Mouse (Mus musculus): ENCODE measurements around the gene Hdac7. TPM values are rescaled to one million over a fixed set of nuclear protein-coding genes. Genes with fewer than 3 reads are reported as not detected.

Hdac7 gene
- polyA plus RNA-seq (2016; fragmentation: Nextera tagmentation; extraction: Ambion mirVana): 24.8 and 29.9 TPM in 2 replicates

- no peaks in the 10 kb centered on the region for H3K4me1 ChIP-seq
- no peak within 1 kb of the TSS for H3K4me2 ChIP-seq (replicated peaks)
- H3K27ac ChIP-seq (replicated peaks): no peak within 1 kb of the TSS
- WGBS: 74% methylated on average over 19 of the region's 19 CpGs
- no peaks in the 10 kb centered on the region for H3K9me3 ChIP-seq
- no peak within 1 kb of the TSS for H3K9ac ChIP-seq (replicated peaks)
- peaks cover 3% of the 10 kb centered on the region; the same call in 1 of the 2 replicates for H3K27me3 ChIP-seq
- no peak for ATAC-seq (ENCODE audit: low FRiP score, low read depth)
- no peaks in the 10 kb centered on the region for H3K36me3 ChIP-seq
- H3K4me3 ChIP-seq: no peak within 1 kb of the TSS
Observed at GRCm38 (mm10) chr15:97844037-97845034, at the start of gene Hdac7. Gene Hdac7 (minus strand): TSS chr15:97844502.

GRCm38 (mm10) chr15:97892506-97892905 is 48.2 kb upstream of the Hdac7 start:
- 72% methylated on average over 8 of the region's 8 CpGs for WGBS
- Histone ChIP-seq H3K9ac (replicated peaks) (no peak overlapping the region), H3K4me1 (no peaks in the 10 kb centered on the region), H3K27me3 (no peaks in the 10 kb centered on the region), H3K27ac (replicated peaks) (no peak overlapping the region), H3K4me3 (no peak overlapping the region), H3K4me2 (replicated peaks) (no peak overlapping the region), H3K36me3 (no peaks in the 10 kb centered on the region), H3K9me3 (no peaks in the 10 kb centered on the region)
- ATAC-seq (ENCODE audit: low FRiP score, low read depth): no peak

GRCm38 (mm10) chr15:97890450-97890849 is 46.1 kb upstream of the Hdac7 start:
- Histone ChIP-seq H3K27ac (replicated peaks) (no peak overlapping the region), H3K9ac (replicated peaks) (no peak overlapping the region), H3K9me3 (no peaks in the 10 kb centered on the region), H3K36me3 (no peaks in the 10 kb centered on the region), H3K27me3 (no peaks in the 10 kb centered on the region), H3K4me1 (no peaks in the 10 kb centered on the region), H3K4me2 (replicated peaks) (no peak overlapping the region), H3K4me3 (no peak overlapping the region)
- 82% methylated on average over 10 of the region's 10 CpGs for WGBS
- ATAC-seq (ENCODE audit: low FRiP score, low read depth): no peak

- no peak for ATAC-seq (ENCODE audit: low FRiP score, low read depth)
- no peaks in the 10 kb centered on the region for H3K9me3 ChIP-seq
- H3K36me3 ChIP-seq: no peaks in the 10 kb centered on the region
- H3K4me3 ChIP-seq: no peak overlapping the region
- no peaks in the 10 kb centered on the region for H3K27me3 ChIP-seq
- no peaks in the 10 kb centered on the region for H3K4me1 ChIP-seq
- H3K4me2 ChIP-seq (replicated peaks): no peak overlapping the region
- H3K27ac ChIP-seq (replicated peaks): no peak overlapping the region
- no peak overlapping the region for H3K9ac ChIP-seq (replicated peaks)
- WGBS: 54% methylated on average over 11 of the region's 11 CpGs
Observed at GRCm38 (mm10) chr15:97890017-97890416, 45.7 kb upstream of the Hdac7 start.

- ATAC-seq (ENCODE audit: low FRiP score, low read depth): no peak
- Histone ChIP-seq H3K27ac (replicated peaks) (no peak overlapping the region), H3K36me3 (no peaks in the 10 kb centered on the region), H3K4me3 (no peak overlapping the region), H3K9ac (replicated peaks) (no peak overlapping the region), H3K27me3 (no peaks in the 10 kb centered on the region), H3K4me1 (no peaks in the 10 kb centered on the region), H3K4me2 (replicated peaks) (no peak overlapping the region), H3K9me3 (no peaks in the 10 kb centered on the region)
- WGBS: 85% methylated on average over 10 of the region's 10 CpGs
Observed at GRCm38 (mm10) chr15:97887541-97888016, 43.3 kb upstream of the Hdac7 start.

GRCm38 (mm10) chr15:97881423-97881822 is 37.1 kb upstream of the Hdac7 start:
- 91% methylated on average over 8 of the region's 8 CpGs for WGBS
- Histone ChIP-seq H3K4me1 (no peaks in the 10 kb centered on the region), H3K4me2 (replicated peaks) (no peak overlapping the region)

GRCm38 (mm10) chr15:97880441-97880840 is 36.1 kb upstream of the Hdac7 start:
- H3K27me3 ChIP-seq: no peaks in the 10 kb centered on the region; the same call in 1 of the 2 replicates

More at GRCm38 (mm10) chr15:97881423-97881822, 37.1 kb upstream of the Hdac7 start:
- H3K27me3 ChIP-seq: no peaks in the 10 kb centered on the region
- no peaks in the 10 kb centered on the region for H3K36me3 ChIP-seq
- H3K4me3 ChIP-seq: no peak overlapping the region
- no peak overlapping the region for H3K9ac ChIP-seq (replicated peaks)
- no peak for ATAC-seq (ENCODE audit: low FRiP score, low read depth)
- H3K27ac ChIP-seq (replicated peaks): no peak overlapping the region
- no peaks in the 10 kb centered on the region for H3K9me3 ChIP-seq

GRCm38 (mm10) chr15:97878696-97879328 is 34.5 kb upstream of the Hdac7 start:
- Histone ChIP-seq H3K9me3 (no peaks in the 10 kb centered on the region), H3K4me2 (replicated peaks) (no peak overlapping the region), H3K27ac (replicated peaks) (no peak overlapping the region), H3K4me1 (no peaks in the 10 kb centered on the region), H3K4me3 (no peak overlapping the region), H3K9ac (replicated peaks) (no peak overlapping the region), H3K27me3 (no peaks in the 10 kb centered on the region; the same call in 1 of the 2 replicates), H3K36me3 (no peaks in the 10 kb centered on the region)
- no peak for ATAC-seq (ENCODE audit: low FRiP score, low read depth)
- 83% methylated on average over 7 of the region's 7 CpGs for WGBS

More at GRCm38 (mm10) chr15:97880441-97880840, 36.1 kb upstream of the Hdac7 start:
- Histone ChIP-seq H3K9me3 (no peaks in the 10 kb centered on the region), H3K36me3 (no peaks in the 10 kb centered on the region), H3K4me1 (no peaks in the 10 kb centered on the region), H3K4me3 (no peak overlapping the region), H3K4me2 (replicated peaks) (no peak overlapping the region), H3K9ac (replicated peaks) (no peak overlapping the region), H3K27ac (replicated peaks) (no peak overlapping the region)
- ATAC-seq (ENCODE audit: low FRiP score, low read depth): no peak
- WGBS: 77% methylated on average over 9 of the region's 9 CpGs

- no peak overlapping the region for H3K9ac ChIP-seq (replicated peaks)
- no peaks in the 10 kb centered on the region for H3K4me1 ChIP-seq
- no peaks in the 10 kb centered on the region for H3K9me3 ChIP-seq
- WGBS: 87% methylated on average over 8 of the region's 8 CpGs
- no peak overlapping the region for H3K4me2 ChIP-seq (replicated peaks)
- no peaks in the 10 kb centered on the region; the same call in 1 of the 2 replicates for H3K27me3 ChIP-seq
- no peak for ATAC-seq (ENCODE audit: low FRiP score, low read depth)
- no peak overlapping the region for H3K27ac ChIP-seq (replicated peaks)
- H3K4me3 ChIP-seq: no peak overlapping the region
- H3K36me3 ChIP-seq: no peaks in the 10 kb centered on the region
Observed at GRCm38 (mm10) chr15:97875784-97876183, 31.5 kb upstream of the Hdac7 start.

GRCm38 (mm10) chr15:97873717-97874116 is 29.4 kb upstream of the Hdac7 start:
- ATAC-seq (ENCODE audit: low FRiP score, low read depth): no peak
- Histone ChIP-seq H3K4me2 (replicated peaks) (no peak overlapping the region), H3K27me3 (no peaks in the 10 kb centered on the region; the same call in 1 of the 2 replicates), H3K4me1 (no peaks in the 10 kb centered on the region), H3K9ac (replicated peaks) (no peak overlapping the region), H3K27ac (replicated peaks) (no peak overlapping the region), H3K9me3 (no peaks in the 10 kb centered on the region), H3K36me3 (no peaks in the 10 kb centered on the region), H3K4me3 (no peak overlapping the region)
- WGBS: 77% methylated on average over 9 of the region's 9 CpGs

- H3K36me3 ChIP-seq: no peaks in the 10 kb centered on the region
- H3K27me3 ChIP-seq: no peaks in the 10 kb centered on the region; the same call in 1 of the 2 replicates
- no peak overlapping the region for H3K4me3 ChIP-seq
- WGBS: 95% methylated on average over 8 of the region's 8 CpGs
- no peaks in the 10 kb centered on the region for H3K9me3 ChIP-seq
- no peak overlapping the region for H3K4me2 ChIP-seq (replicated peaks)
- no peaks in the 10 kb centered on the region for H3K4me1 ChIP-seq
- no peak overlapping the region for H3K9ac ChIP-seq (replicated peaks)
- no peak for ATAC-seq (ENCODE audit: low FRiP score, low read depth)
- no peak overlapping the region for H3K27ac ChIP-seq (replicated peaks)
Observed at GRCm38 (mm10) chr15:97872161-97872560, 27.9 kb upstream of the Hdac7 start.

Data from midbrain, embryonic 12.5 days (tissue).